Mouse (Mus musculus) liver, embryonic 12.5 days (tissue): Measurements from ENCODE around the gene Pde4d. TPM values are rescaled to one million over a fixed set of nuclear protein-coding genes. Genes with fewer than 3 reads are reported as not detected.

Source experiments
- ATAC-seq: fragments of 200-750 bp; cut with Nextera tagmentation; 2 replicates; pipeline ENCODE4 v1.8.0; 2017; ENCODE audit warnings: moderate number of reproducible peaks, mild to moderate bottlenecking, moderate library complexity
- H3K27ac ChIP-seq: fragments of 300-500 bp; sonication (generic); 2 replicates; pipeline ENCODE4 v1.5.1; 2016; ENCODE audit warnings: mild to moderate bottlenecking
- H3K27me3 ChIP-seq: fragments of 300-500 bp; sonication (generic); replicated peaks from 2 replicates; pipeline ENCODE4 v1.6.1; 2016; ENCODE audit warnings: mild to moderate bottlenecking, moderate library complexity
- H3K36me3 ChIP-seq: fragments of 300-500 bp; sonication (generic); 2 replicates; pipeline ENCODE4 v1.6.1; 2016; ENCODE audit warnings: mild to moderate bottlenecking, moderate library complexity
- H3K4me1 ChIP-seq: fragments of 300-500 bp; sonication (generic); 2 replicates; pipeline ENCODE4 v1.6.1; 2016
- H3K4me2 ChIP-seq: fragments of 300-500 bp; sonication (generic); 2 replicates; pipeline ENCODE4 v1.6.1; 2016; ENCODE audit warnings: mild to moderate bottlenecking, moderate library complexity
- H3K4me3 ChIP-seq: fragments of 300-500 bp; sonication (generic); 2 replicates; pipeline ENCODE4 v1.5.1; 2016; ENCODE audit warnings: mild to moderate bottlenecking, moderate library complexity
- H3K9ac ChIP-seq: fragments of 300-500 bp; sonication (generic); 2 replicates; pipeline ENCODE4 v1.6.1; 2016; ENCODE audit warnings: mild to moderate bottlenecking, moderate library complexity
- H3K9me3 ChIP-seq: fragments of 300-500 bp; sonication (generic); replicated peaks from 2 replicates; pipeline ENCODE4 v1.6.1; 2016; ENCODE audit warnings: mild to moderate bottlenecking, moderate library complexity
- WGBS: fragments of 180-500 bp; shearing (Covaris S2); methylation state at CpG from one replicate; pipeline ENCODE4 v1.1.7; 2016; ENCODE audit not compliant: insufficient replicate concordance; 5-methylcytosine and 5-hydroxymethylcytosine counted together
- polyA plus RNA-seq: library from polyadenylated mRNA; unstranded; fragments of >200 nt; fragmentation: Nextera tagmentation; extraction: Ambion mirVana; gene quantifications from 2 replicates; pipeline ENCODE4 v1.2.1, GENCODE M21; 2016

Gene Pde4d
- polyA plus RNA-seq, 1 experiment from 2014 or later: 19.4 TPM

- Histone ChIP-seq H3K36me3 (peaks cover 6% of the 10 kb centered on the region), H3K27ac (no peak overlapping the region), H3K4me3 (no peak overlapping the region), H3K4me2 (no peak overlapping the region), H3K9me3 (no peaks in the 10 kb centered on the region), H3K4me1 (0 out of 2 replicates have a peak, but pooled peaks cover 1% of the 10 kb centered on the region), H3K27me3 (no peaks in the 10 kb centered on the region), H3K9ac (no peak overlapping the region)
- no peak for ATAC-seq
- WGBS: 82% methylated on average over 1 of the region's 1 CpGs
These were observed 1331.7 kb downstream of the Pde4d start for GRCm38 (mm10) chr13:109781466-109781865.

GRCm38 (mm10) chr13:109788604-109789003 is 1338.9 kb downstream of the Pde4d start:
- Histone ChIP-seq H3K36me3 (peaks cover 13% of the 10 kb centered on the region), H3K4me1 (no peaks in the 10 kb centered on the region), H3K27me3 (no peaks in the 10 kb centered on the region), H3K9ac (no peak overlapping the region), H3K27ac (no peak overlapping the region), H3K9me3 (no peaks in the 10 kb centered on the region), H3K4me2 (no peak overlapping the region), H3K4me3 (no peak overlapping the region)
- 77% methylated on average over 4 of the region's 4 CpGs for WGBS
- ATAC-seq: no peak

- no peaks in the 10 kb centered on the region for H3K27me3 ChIP-seq
- H3K27ac ChIP-seq: no peak overlapping the region
- no peaks in the 10 kb centered on the region for H3K4me1 ChIP-seq
- no peak overlapping the region for H3K4me2 ChIP-seq
- WGBS: 78% methylated on average over 4 of the region's 4 CpGs
- no peaks in the 10 kb centered on the region for H3K9me3 ChIP-seq
- no peak overlapping the region for H3K9ac ChIP-seq
- no peak for ATAC-seq
- no peak overlapping the region for H3K4me3 ChIP-seq
- H3K36me3 ChIP-seq: peaks cover 16% of the 10 kb centered on the region
These were observed 1339.4 kb downstream of the Pde4d start for GRCm38 (mm10) chr13:109789151-109789550.

GRCm38 (mm10) chr13:109790045-109790715 is 1340.4 kb downstream of the Pde4d start:
- no peaks in the 10 kb centered on the region for H3K4me1 ChIP-seq
- ATAC-seq: no peak
- peaks cover 16% of the 10 kb centered on the region for H3K36me3 ChIP-seq
- WGBS: 80% methylated on average over 8 of the region's 8 CpGs
- no peak overlapping the region for H3K4me3 ChIP-seq
- H3K27ac ChIP-seq: no peak overlapping the region
- H3K27me3 ChIP-seq: no peaks in the 10 kb centered on the region
- no peaks in the 10 kb centered on the region for H3K9me3 ChIP-seq
- H3K9ac ChIP-seq: no peak overlapping the region
- no peak overlapping the region for H3K4me2 ChIP-seq

GRCm38 (mm10) chr13:109793918-109794317 is 1344.2 kb downstream of the Pde4d start:
- H3K4me2 ChIP-seq: no peak overlapping the region
- no peak overlapping the region for H3K27ac ChIP-seq
- ATAC-seq: no peak
- H3K9me3 ChIP-seq: no peaks in the 10 kb centered on the region
- WGBS: 78% methylated on average over 9 of the region's 9 CpGs
- H3K4me1 ChIP-seq: no peaks in the 10 kb centered on the region
- H3K36me3 ChIP-seq: peaks cover 10% of the 10 kb centered on the region
- no peak overlapping the region for H3K4me3 ChIP-seq
- no peak overlapping the region for H3K9ac ChIP-seq
- H3K27me3 ChIP-seq: no peaks in the 10 kb centered on the region

- H3K36me3 ChIP-seq: peaks cover 3% of the 10 kb centered on the region
- no peak overlapping the region for H3K4me2 ChIP-seq
- no peak overlapping the region for H3K4me3 ChIP-seq
- no peak; the same call in 1 of the 2 replicates for ATAC-seq
- no peak overlapping the region for H3K9ac ChIP-seq
- H3K27ac ChIP-seq: no peak overlapping the region
- no peaks in the 10 kb centered on the region for H3K9me3 ChIP-seq
- H3K4me1 ChIP-seq: no peaks in the 10 kb centered on the region
- no peaks in the 10 kb centered on the region for H3K27me3 ChIP-seq
- WGBS: 70% methylated on average over 4 of the region's 4 CpGs
These were observed 1348.9 kb downstream of the Pde4d start for GRCm38 (mm10) chr13:109798651-109799050.

- ATAC-seq: no peak
- no peaks in the 10 kb centered on the region for H3K27me3 ChIP-seq
- H3K4me1 ChIP-seq: peaks cover 21% of the 10 kb centered on the region
- no peaks in the 10 kb centered on the region for H3K9me3 ChIP-seq
- no peak overlapping the region for H3K9ac ChIP-seq
- WGBS: 60% methylated on average over 4 of the region's 4 CpGs
- no peaks in the 10 kb centered on the region; the same call in 1 of the 2 replicates for H3K36me3 ChIP-seq
- no peak overlapping the region for H3K4me3 ChIP-seq
- no peak overlapping the region for H3K4me2 ChIP-seq
- H3K27ac ChIP-seq: no peak overlapping the region
These were observed 1352.5 kb downstream of the Pde4d start for GRCm38 (mm10) chr13:109802201-109802600.

GRCm38 (mm10) chr13:109806193-109806966 is 1356.6 kb downstream of the Pde4d start:
- 0 out of 2 replicates have a peak overlapping the region, but pooled peaks have one; percentile 29 for H3K4me2 ChIP-seq
- H3K9ac ChIP-seq: no peak overlapping the region

GRCm38 (mm10) chr13:109807036-109807435 is 1357.3 kb downstream of the Pde4d start:
- no peak for ATAC-seq
- Histone ChIP-seq H3K4me1 (peaks cover 37% of the 10 kb centered on the region), H3K4me3 (no peak overlapping the region), H3K36me3 (no peaks in the 10 kb centered on the region), H3K9ac (no peak overlapping the region), H3K9me3 (no peaks in the 10 kb centered on the region), H3K27ac (0 out of 2 replicates have a peak overlapping the region, but pooled peaks have one; percentile 34), H3K4me2 (0 out of 2 replicates have a peak overlapping the region, but pooled peaks have one; percentile 29), H3K27me3 (no peaks in the 10 kb centered on the region)
- 74% methylated on average over 2 of the region's 2 CpGs for WGBS

More at GRCm38 (mm10) chr13:109806193-109806966, 1356.6 kb downstream of the Pde4d start:
- Histone ChIP-seq H3K27me3 (no peaks in the 10 kb centered on the region), H3K4me3 (no peak overlapping the region), H3K4me1 (peaks cover 37% of the 10 kb centered on the region), H3K27ac (0 out of 2 replicates have a peak overlapping the region, but pooled peaks have one; percentile 34), H3K9me3 (no peaks in the 10 kb centered on the region), H3K36me3 (no peaks in the 10 kb centered on the region)
- WGBS: 69% methylated on average over 5 of the region's 5 CpGs
- peak; percentile 68 for ATAC-seq

GRCm38 (mm10) chr13:109807446-109807845 is 1357.7 kb downstream of the Pde4d start:
- H3K9me3 ChIP-seq: no peaks in the 10 kb centered on the region
- no peak for ATAC-seq
- H3K9ac ChIP-seq: no peak overlapping the region
- 22% methylated on average over 3 of the region's 3 CpGs for WGBS
- H3K27me3 ChIP-seq: no peaks in the 10 kb centered on the region
- 0 out of 2 replicates have a peak overlapping the region, but pooled peaks have one; percentile 46 for H3K27ac ChIP-seq
- peaks cover 37% of the 10 kb centered on the region for H3K4me1 ChIP-seq
- H3K4me2 ChIP-seq: no peak overlapping the region
- no peak overlapping the region for H3K4me3 ChIP-seq
- H3K36me3 ChIP-seq: no peaks in the 10 kb centered on the region

GRCm38 (mm10) chr13:109808039-109808438 is 1358.3 kb downstream of the Pde4d start:
- H3K27ac ChIP-seq: peak overlapping the region; percentile 46; the same call in 1 of the 2 replicates
- no peaks in the 10 kb centered on the region for H3K9me3 ChIP-seq
- no peak overlapping the region for H3K9ac ChIP-seq
- no peak overlapping the region for H3K4me2 ChIP-seq
- H3K36me3 ChIP-seq: no peaks in the 10 kb centered on the region
- peak; percentile 23; the same call in 1 of the 2 replicates for ATAC-seq
- no peak overlapping the region for H3K4me3 ChIP-seq
- H3K4me1 ChIP-seq: peaks cover 37% of the 10 kb centered on the region
- WGBS: 82% methylated on average over 6 of the region's 6 CpGs
- no peaks in the 10 kb centered on the region for H3K27me3 ChIP-seq

GRCm38 (mm10) chr13:109808946-109809345 is 1359.2 kb downstream of the Pde4d start:
- no peak overlapping the region for H3K4me3 ChIP-seq
- ATAC-seq: no peak
- no peak overlapping the region for H3K9ac ChIP-seq
- WGBS: 73% methylated on average over 7 of the region's 7 CpGs
- peaks cover 37% of the 10 kb centered on the region for H3K4me1 ChIP-seq
- no peak overlapping the region for H3K27ac ChIP-seq
- H3K9me3 ChIP-seq: no peaks in the 10 kb centered on the region
- H3K4me2 ChIP-seq: no peak overlapping the region
- H3K27me3 ChIP-seq: no peaks in the 10 kb centered on the region
- no peaks in the 10 kb centered on the region for H3K36me3 ChIP-seq
